Mouse (Mus musculus) neutrophil, adult 5-6 weeks (primary cell): ENCODE data around the gene Wdr89. TPM values are rescaled to one million over a fixed set of nuclear protein-coding genes. Genes with fewer than 3 reads are reported as not detected.

Source experiments
- total RNA-seq: library from RNA; stranded (forward); fragments of 200-1000 nt; gene quantifications from 2 replicates; pipeline ENCODE4 v1.2.3, GENCODE M21; 2017

Wdr89 gene
- total RNA-seq, 1 experiment from 2014 or later: 12.8 TPM

Other genes starting within 250 kb of the Wdr89 start
- gene Ppp2r5e, start 73.3 kb downstream of the Wdr89 start, total RNA-seq: 24.2 TPM in 2 replicates
- gene Sgpp1, start 66.2 kb upstream of the Wdr89 start, total RNA-seq: 43.5 and 43.6 TPM in 2 replicates
- gene Syne2, start 148.6 kb upstream of the Wdr89 start, total RNA-seq: 16.0 and 21.5 TPM in 2 replicates